Mouse (Mus musculus): ENCODE measurements around the gene Ift122. TPM values are rescaled to one million over a fixed set of nuclear protein-coding genes. Genes with fewer than 3 reads are reported as not detected.

The Ift122 gene
- polyA plus RNA-seq, 1 experiment = 3.6 TPM

DNA sequence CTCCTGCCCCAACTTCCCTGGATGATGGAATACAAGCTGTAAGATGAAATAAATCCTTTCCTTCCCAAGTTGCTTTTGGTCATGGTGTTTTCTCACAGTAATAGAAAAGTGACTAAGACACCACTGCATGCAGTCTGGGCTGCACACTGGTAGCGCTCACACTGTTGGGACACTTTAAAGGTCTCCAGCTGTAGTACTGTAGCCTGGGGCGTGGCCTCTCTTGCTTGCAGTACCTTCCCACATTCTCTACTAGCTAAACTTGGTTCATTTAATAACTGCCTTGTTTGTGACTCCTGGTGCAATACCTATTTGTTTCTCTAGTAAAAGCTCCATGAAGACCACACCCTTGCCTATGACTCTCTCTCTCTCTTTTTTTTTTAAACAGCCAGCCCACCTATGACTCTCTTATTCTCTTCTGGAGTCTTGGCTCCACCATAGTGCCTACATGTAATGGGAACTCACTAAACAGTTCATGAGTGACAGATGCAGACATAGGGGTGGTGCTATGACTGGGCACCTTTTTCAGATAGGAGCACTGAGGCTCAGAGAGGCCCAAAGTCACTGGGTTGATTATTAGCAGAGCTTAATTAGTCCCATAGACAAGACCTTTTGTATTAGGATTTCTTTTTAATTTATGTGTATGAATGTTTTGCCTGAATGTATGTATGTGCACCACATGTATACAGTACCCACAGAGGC, 21.0 kb upstream of the Ift122 start:
- H3K4me1 ChIP-seq (ENCODE audit: control insufficient read depth, insufficient read depth, low read length) = no peaks in the 10 kb centered on the region
- TF ChIP-seq CTCF (IDR thresholded peaks at IDR 0.05; ENCODE audit: control insufficient read depth, insufficient read depth, low read length) (no peak), POLR2A (IDR thresholded peaks at IDR 0.05; ENCODE audit: borderline replicate concordance, control insufficient read depth, low read depth, low read length) (no peak)
- no peak overlapping the region for H3K4me3 ChIP-seq (replicated peaks; ENCODE audit: control insufficient read depth, low read depth, low read length)
- no peak overlapping the region for H3K27ac ChIP-seq (ENCODE audit: control insufficient read depth, insufficient read depth, low read depth, low read length, poor library complexity)
- 81% methylated on average over 2 of the region's 2 CpGs for WGBS

DNA sequence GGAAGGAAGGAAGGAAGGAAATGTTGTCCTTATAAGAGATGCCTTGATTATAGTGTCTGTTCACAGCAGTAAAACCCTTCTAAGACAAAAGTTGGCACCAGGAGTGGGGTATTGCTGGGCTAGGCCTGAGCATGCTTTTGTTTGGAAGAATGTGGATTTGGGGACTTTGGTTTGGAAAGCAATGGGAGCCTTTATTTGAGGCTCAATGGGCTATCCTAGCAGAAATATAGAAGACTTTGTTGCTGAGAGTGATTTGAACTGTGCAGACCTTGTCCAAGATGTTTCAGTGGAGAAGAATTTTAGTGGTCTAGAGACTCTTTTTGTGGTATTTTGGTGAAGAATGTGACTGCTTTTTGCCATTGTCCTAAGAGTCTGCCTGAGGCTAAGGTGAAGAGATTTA, 19.4 kb upstream of the Ift122 start:
- no peak for TF ChIP-seq POLR2A (IDR thresholded peaks at IDR 0.05; ENCODE audit: borderline replicate concordance, control insufficient read depth, low read depth, low read length)
- TF ChIP-seq CTCF (IDR thresholded peaks at IDR 0.05; ENCODE audit: control insufficient read depth, insufficient read depth, low read length) = no peak
- Histone ChIP-seq H3K4me3 (replicated peaks; ENCODE audit: control insufficient read depth, low read depth, low read length) (no peak overlapping the region), H3K27ac (ENCODE audit: control insufficient read depth, insufficient read depth, low read depth, low read length, poor library complexity) (no peak overlapping the region), H3K4me1 (ENCODE audit: control insufficient read depth, insufficient read depth, low read length) (no peaks in the 10 kb centered on the region)

DNA sequence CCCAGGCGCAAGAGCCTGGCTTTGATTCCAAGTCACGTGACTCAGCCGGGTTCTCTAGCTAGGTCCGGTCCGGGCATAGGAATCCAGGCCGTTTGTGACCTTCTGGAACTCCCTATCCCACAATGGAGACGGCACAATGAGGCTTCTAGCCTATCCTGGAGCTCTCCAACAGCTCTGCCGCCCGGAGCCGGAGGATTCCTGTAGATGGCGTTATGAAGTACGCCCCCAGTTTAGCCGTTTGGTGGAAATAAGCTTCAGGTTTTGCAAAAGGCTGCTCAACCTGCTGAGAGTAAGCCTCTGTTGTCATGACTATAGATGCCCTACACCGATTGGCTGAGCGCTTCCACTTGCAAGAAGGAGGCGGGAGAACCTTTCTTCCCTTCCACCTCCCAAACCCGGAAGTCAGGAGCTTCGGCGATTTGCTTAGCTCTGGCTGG, 15.1 kb upstream of the Ift122 start, which contains the start of gene Efcab12:
Efcab12 (minus strand) TSS at position 252 of the 437 bp plus-strand sequence.
- whole genome bisulfite sequencing = 9% methylated on average over 19 of the region's 19 CpGs
- Histone ChIP-seq H3K4me3 (replicated peaks; ENCODE audit: control insufficient read depth, low read depth, low read length) (peak within 1 kb of the TSS; percentile 30), H3K27ac (ENCODE audit: control insufficient read depth, insufficient read depth, low read depth, low read length, poor library complexity) (no peak within 1 kb of the TSS), H3K4me1 (ENCODE audit: control insufficient read depth, insufficient read depth, low read length) (no peaks in the 10 kb centered on the region)
- TF ChIP-seq POLR2A (IDR thresholded peaks at IDR 0.05; ENCODE audit: borderline replicate concordance, control insufficient read depth, low read depth, low read length) (no peak), CTCF (IDR thresholded peaks at IDR 0.05; ENCODE audit: control insufficient read depth, insufficient read depth, low read length) (no peak)

DNA sequence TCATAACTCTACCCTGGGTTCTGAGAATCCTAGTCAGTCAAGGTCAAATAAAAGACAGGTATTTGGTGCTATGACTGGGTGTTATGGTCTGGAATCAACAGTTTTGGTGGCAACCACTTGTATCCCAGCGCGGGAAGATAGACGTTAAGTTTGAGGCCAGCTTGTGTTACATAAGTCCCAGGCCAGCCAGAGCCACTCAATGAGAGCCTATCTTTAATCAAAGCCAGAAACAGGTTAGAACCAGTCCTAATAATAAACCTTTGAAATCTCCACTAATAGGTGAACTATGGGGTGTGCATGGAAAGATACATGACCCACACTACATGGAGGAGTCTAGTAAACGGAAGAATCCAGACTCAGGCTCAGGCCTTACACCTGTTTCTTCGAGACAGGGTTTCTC, 14.5 kb upstream of the Ift122 start:
- H3K4me1 ChIP-seq (ENCODE audit: control insufficient read depth, insufficient read depth, low read length) = no peaks in the 10 kb centered on the region
- 79% methylated on average over 5 of the region's 5 CpGs for WGBS
- TF ChIP-seq CTCF (IDR thresholded peaks at IDR 0.05; ENCODE audit: control insufficient read depth, insufficient read depth, low read length) (no peak), POLR2A (IDR thresholded peaks at IDR 0.05; ENCODE audit: borderline replicate concordance, control insufficient read depth, low read depth, low read length) (no peak)
- H3K27ac ChIP-seq (ENCODE audit: control insufficient read depth, insufficient read depth, low read depth, low read length, poor library complexity) = no peak overlapping the region
- H3K4me3 ChIP-seq (replicated peaks; ENCODE audit: control insufficient read depth, low read depth, low read length) = no peak overlapping the region

DNA sequence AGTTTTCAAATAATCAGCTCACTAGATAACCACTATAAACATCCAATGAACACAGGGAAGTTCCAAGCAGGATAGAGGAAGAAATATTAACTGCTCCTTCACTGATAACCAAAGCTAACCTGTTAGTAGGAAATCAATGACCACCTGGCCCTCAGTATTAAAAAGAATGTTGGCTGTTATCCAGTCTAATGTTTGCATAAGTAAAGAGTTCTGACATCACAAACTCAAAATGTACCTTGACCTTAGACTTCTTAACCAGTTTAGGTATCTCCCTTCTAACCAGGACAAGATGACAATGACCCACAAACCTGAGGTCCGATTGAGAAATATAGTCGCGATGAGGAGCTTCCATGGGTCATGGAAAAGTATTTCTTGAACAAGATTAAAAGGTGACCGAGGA, 8.3 kb upstream of the Ift122 start:
- no peak overlapping the region for H3K27ac ChIP-seq (ENCODE audit: control insufficient read depth, insufficient read depth, low read depth, low read length, poor library complexity)
- 89% methylated on average over 4 of the region's 4 CpGs for WGBS
- no peak for TF ChIP-seq POLR2A (IDR thresholded peaks at IDR 0.05; ENCODE audit: borderline replicate concordance, control insufficient read depth, low read depth, low read length)
- no peak for TF ChIP-seq CTCF (IDR thresholded peaks at IDR 0.05; ENCODE audit: control insufficient read depth, insufficient read depth, low read length)
- H3K4me1 ChIP-seq (ENCODE audit: control insufficient read depth, insufficient read depth, low read length) = no peaks in the 10 kb centered on the region; the same call in 1 of the 2 replicates
- H3K4me3 ChIP-seq (replicated peaks; ENCODE audit: control insufficient read depth, low read depth, low read length) = no peak overlapping the region

DNA sequence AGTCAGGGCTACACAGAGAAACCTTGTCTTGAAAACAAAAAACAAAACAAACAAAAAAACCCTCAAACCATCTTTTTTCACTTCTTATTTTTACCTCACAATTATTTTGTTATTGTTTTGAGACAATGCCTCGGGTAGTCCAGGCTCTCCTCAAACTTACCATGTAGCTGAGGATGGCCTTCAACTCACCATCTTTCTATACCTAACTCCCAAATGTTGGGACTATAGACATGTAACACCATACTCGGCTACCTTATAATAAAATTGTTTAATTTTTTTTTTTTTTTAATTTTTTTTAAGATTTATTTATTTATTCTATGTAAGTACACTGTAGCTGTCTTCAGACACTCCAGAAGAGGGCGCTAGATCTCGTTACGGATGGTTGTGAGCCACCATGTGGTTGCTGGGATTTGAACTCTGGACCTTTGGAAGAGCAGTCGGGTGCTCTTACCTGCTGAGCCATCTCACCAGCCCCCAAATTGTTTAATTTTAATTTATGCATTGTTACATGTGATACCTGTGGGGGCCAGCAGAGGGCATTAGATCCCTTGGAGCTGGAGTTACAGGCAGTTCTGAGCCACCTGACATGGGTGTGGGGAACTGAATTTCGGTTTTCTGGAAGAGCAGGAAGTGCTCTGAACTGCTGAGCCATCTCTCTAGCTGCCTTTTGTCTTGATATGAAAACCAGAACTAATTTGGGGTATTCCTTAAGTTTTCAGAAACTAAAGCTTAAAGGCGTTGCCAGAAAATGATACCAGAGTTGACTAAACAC, 6.4 kb upstream of the Ift122 start:
- TF ChIP-seq POLR2A (IDR thresholded peaks at IDR 0.05; ENCODE audit: borderline replicate concordance, control insufficient read depth, low read depth, low read length) (no peak), CTCF (IDR thresholded peaks at IDR 0.05; ENCODE audit: control insufficient read depth, insufficient read depth, low read length) (peak; percentile 67)
- 19% methylated on average over 8 of the region's 8 CpGs for WGBS
- Histone ChIP-seq H3K4me3 (replicated peaks; ENCODE audit: control insufficient read depth, low read depth, low read length) (no peak overlapping the region), H3K27ac (ENCODE audit: control insufficient read depth, insufficient read depth, low read depth, low read length, poor library complexity) (no peak overlapping the region), H3K4me1 (ENCODE audit: control insufficient read depth, insufficient read depth, low read length) (no peaks in the 10 kb centered on the region; the same call in 1 of the 2 replicates)

DNA sequence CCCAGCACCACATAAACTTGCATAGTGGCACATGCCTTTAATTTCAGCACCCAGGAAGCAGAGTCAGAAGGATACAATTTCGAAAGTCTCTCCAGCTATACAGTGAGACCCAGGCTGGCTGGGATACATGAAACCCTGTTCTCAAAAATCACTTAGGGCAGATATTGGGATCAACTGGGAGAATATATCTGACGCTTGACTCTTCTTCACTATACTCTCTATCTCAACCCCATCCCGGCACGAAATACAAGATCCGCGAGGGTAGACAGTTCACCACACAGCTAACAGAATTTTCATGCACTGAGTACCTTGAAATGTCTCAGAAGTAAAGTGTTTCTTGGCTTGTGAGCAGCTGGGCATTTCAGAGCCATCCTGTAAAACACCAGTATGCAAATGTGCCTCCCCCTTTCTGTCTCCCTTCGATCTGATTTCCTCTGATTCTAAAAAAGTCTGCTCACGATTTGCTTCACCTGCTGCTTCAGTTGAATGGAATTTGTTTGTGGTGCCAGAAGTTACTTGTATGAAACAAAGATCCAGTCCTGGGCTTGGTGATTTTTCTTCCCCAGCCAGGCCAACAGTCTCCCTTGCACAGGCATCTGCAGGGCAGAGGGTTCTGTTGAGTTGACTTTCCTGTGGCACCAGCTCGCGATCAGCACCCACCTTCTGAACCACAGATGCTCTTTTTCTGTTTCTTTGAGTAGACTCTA, 4.5 kb upstream of the Ift122 start:
- 82% methylated on average over 10 of the region's 10 CpGs for WGBS
- H3K4me1 ChIP-seq (ENCODE audit: control insufficient read depth, insufficient read depth, low read length) = no peaks in the 10 kb centered on the region; the same call in 1 of the 2 replicates
- H3K27ac ChIP-seq (ENCODE audit: control insufficient read depth, insufficient read depth, low read depth, low read length, poor library complexity) = peak overlapping the region; percentile 21; the same call in 1 of the 2 replicates
- TF ChIP-seq POLR2A (IDR thresholded peaks at IDR 0.05; ENCODE audit: borderline replicate concordance, control insufficient read depth, low read depth, low read length) (no peak), CTCF (IDR thresholded peaks at IDR 0.05; ENCODE audit: control insufficient read depth, insufficient read depth, low read length) (no peak)
- H3K4me3 ChIP-seq (replicated peaks; ENCODE audit: control insufficient read depth, low read depth, low read length) = no peak overlapping the region
